Mouse (Mus musculus) ovary, postnatal 36 days (tissue): ENCODE data around the gene Col8a2.

Source experiments
- DNase-seq: peaks from one replicate; pipeline ENCODE4 v3.0.0; 2022; ENCODE audit warnings: low spot score, mixed read lengths

Gene Col8a2

GRCm38 (mm10) chr4:126260520-126261201 is 25.9 kb upstream of the Col8a2 start:
- peak; percentile 64 for DNase-seq

DNA sequence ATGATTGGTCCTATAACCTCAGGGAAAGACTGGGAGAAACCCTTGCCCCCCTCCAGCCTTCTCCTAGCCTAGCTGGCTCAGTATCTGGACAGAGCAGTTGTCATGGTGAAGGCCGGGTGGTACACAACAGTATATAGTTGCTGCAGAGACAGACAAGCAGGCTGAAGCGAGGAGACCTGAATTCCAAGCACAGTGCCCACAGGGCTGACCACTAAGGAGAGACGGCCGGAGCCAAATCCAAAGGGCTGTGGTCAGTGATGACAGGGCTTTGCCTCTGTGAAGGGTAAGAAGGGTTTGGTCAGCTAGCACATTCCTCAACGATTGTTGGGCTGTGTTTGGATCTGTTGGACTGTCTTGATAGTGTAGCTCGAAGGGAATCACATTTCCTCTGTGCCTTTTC is 25.3 kb upstream of the Col8a2 start:
- no peak for DNase-seq

GRCm38 (mm10) chr4:126261675-126262074 is 24.9 kb upstream of the Col8a2 start:
- DNase-seq, result no peak

DNA sequence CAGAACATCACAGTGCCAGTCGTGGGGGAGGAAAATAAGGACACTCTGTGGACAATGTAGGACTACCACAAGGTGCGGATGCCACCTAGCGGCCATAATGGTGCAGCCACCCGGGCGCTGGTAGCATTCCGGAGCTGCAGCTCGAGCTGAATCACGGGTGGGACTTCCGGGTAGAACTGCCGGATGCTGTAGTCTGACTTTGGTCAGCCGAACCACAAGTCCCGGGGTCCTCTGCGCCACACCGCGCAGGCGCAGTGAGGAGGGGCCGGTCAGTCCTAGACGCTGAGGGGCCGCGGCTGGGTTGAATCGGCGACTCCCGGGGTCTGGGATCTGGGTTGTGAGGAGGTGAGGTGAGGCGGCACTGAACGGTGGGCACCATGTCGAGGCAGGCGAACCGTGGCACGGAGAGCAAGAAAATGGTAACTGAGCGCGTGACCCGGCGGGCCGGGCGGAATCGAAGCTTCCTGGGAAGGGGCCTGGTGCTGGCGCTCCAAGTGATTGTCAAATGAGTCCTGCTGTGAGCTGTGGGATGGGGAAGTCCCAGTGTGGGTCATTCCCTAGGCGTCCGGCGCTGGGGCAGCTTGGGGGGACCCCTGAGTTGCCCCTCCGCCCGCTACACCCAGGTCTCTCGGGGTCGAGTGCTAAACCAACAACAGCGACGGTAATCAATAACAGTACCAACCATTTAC is 24.3 kb upstream of the Col8a2 start, which contains the start of gene Trappc3:
Trappc3 (plus strand) TSS at position 207 of the 689 bp plus-strand sequence.
- peak; percentile 99 for DNase-seq

GRCm38 (mm10) chr4:126269292-126269691 is 17.3 kb upstream of the Col8a2 start:
- no peak for DNase-seq

GRCm38 (mm10) chr4:126273753-126274152 is 12.8 kb upstream of the Col8a2 start:
- no peak for DNase-seq

GRCm38 (mm10) chr4:126275081-126275480 is 11.5 kb upstream of the Col8a2 start:
- DNase-seq, result no peak

GRCm38 (mm10) chr4:126275681-126276131 is 10.9 kb upstream of the Col8a2 start:
- DNase-seq, result peak; percentile 19

DNA sequence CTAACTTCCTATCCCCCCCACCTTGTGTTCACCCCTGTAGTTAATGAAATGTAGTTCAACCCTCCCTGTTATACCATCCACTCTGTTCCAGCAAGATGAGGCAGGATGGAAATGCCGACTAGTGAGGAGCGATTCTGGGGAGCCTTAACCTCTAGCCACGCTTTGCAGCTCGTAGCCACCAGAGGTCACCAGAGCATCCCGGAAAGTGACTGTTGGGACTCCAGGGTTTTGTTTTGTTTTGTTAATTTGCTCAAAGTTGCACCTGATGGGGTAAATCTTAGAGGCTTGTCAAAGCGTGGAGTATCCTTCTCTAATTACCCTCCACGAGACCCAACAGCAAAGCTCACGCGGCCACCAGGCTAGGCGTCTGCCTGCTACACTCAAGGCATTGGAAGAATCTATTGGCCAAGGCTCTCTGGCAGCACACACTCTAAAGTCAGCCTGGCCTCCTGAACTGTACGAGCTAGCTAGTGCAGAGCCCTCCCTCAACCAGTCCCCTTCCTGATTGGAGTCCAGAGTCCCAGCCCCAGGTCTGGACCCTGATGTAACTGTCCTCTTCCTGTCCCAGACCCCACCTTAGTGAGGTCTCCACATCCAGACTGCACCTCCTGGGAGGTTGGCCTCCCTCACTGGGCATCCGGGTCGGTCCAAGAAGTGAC is 8.6 kb upstream of the Col8a2 start:
- DNase-seq, result peak; percentile 45

DNA sequence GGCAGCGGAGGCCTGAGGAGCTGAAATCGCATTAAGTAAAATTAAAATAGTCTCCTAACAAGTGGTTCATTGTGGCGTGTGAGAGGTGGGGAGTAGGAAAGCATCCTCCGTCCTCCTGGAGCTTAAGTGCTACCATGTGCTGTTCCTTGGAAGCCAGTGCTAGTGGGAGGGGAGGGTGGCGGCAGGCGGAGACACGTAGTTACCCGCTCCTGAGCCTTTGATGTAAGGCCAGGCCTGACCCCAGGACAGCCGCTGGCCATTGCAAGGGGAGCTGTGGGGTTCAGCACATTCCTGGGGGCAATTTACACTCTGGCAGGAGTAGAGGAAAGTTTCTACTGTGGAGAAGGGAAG is 8.1 kb upstream of the Col8a2 start:
- no peak for DNase-seq

DNA sequence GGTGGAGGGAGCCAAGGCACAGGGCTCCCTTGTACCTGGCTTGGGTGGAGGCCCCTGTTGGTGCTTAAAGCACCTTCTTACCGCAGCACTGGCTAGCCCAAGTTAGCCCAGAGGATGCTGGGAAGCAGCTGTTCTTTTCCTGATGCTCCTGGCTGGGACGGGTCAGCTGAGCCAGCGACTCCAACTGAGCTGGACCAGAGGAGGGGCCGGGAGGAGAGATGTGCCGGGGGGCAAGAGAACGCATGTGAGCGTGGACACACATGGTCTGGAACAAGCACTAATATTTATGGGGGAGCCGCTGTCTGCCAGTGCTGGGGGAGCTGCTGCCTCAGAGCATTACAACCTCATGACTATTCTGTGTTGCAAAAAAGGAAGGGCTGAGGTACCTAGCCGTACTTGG is 7.6 kb upstream of the Col8a2 start:
- DNase-seq, result no peak

DNA sequence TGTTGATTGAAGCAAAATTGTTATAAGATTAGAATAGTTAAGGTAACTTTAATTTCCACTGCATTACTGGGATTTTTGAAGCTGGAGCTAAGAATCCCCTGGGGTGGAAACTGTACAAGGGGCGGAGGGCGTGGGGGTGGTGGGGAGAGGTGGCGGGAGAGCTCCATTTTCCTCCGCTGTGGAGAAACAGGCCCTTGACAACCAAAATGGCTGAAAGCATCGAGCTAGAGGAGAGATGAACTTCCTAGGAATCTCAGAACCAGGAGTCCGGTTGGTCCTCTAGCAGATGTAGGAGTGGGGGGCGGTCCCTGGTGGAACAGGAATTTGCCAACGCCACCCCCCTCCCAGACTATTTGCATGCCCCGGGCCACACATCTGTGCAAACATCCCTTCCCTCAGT is 4.9 kb upstream of the Col8a2 start:
- DNase-seq, result no peak

GRCm38 (mm10) chr4:126283582-126283981 is 3.0 kb upstream of the Col8a2 start:
- no peak for DNase-seq

DNA sequence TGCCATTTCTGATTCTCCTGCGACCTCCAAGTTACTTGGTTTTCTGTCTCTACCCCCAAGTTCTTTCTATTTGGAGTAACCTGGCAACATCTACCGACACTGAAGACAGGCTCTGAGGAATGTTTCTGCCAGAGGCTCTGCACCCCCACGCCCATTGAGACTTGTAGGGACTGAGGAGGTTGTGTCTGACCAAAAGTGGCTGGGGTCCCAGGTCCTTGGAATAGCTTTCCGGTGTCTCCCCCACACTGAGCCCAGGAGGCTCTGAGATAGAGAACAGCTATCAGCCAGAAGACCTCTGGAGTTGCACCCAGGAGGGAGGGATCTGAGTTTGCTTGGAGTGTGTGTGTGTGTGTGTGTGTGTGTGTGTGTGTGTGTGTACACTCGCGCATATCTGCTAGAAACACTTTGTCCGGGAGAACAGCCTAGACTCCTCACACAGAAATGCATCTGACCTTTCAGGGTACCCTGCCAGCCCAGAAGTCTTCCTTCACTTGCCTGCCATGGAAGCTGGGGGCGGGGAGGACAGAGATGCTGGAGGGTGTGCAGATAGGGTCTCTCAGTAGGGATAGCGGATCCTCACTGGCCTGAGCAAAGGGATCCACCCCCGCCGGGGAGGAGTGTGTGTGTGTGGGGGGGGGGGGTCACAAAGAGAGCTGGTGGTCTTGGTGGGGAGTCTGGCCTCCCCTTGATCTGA is 856 bp downstream of the Col8a2 start:
- DNase-seq, result no peak

DNA sequence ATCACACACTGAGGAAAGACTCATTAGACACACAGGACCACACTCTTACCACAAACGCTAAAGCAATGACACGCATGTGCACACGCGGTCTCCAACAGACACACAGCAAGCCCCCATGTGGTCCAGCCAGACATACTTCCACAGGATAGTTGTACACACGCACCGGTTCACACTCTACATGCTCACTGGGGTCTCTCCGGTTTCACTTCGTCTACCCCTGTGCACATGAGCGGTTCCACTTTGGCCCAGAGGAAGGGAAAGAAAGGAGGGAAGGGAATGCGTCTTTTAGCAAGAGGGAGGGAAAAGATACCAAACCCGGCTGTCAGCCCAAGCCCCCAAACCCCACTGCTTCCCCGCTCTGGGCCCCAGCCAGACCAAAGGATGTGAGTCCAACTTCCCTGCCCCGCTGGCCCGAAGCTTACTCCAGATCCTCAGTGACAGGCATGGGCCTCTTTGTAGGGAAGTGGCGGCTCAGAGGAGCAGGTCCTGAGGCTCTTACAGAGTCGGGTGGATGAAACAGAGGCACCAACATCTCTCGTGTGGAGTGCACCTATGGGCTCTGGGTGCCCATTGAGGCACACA is 1.6 kb downstream of the Col8a2 start:
- DNase-seq, result no peak

- no peak for DNase-seq
Observed at GRCm38 (mm10) chr4:126290314-126290713, 3.7 kb downstream of the Col8a2 start.

- DNase-seq, result no peak
Observed at GRCm38 (mm10) chr4:126291196-126291595, 4.6 kb downstream of the Col8a2 start.

DNA sequence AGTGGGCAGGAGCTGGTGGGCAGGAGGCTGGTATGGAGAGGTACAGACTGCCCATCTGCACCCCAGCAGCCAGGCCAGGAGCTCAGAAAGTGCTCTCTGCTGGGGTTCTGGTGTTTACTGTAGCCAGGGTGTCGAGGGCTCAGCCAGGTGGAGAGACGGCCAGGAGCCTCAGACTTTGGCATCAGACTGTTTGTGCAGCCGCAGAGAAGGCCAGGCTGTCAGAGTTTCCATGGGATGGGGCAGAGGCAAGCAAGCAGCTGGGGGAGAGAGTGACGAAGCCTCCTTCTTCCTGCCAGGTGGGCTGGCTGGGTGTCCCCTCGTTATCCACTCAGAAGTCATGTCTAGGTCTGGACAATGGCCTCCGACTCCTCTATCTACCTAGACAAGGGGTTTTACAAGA is 8.6 kb downstream of the Col8a2 start:
- no peak for DNase-seq

GRCm38 (mm10) chr4:126295937-126296336 is 9.3 kb downstream of the Col8a2 start:
- no peak for DNase-seq

DNA sequence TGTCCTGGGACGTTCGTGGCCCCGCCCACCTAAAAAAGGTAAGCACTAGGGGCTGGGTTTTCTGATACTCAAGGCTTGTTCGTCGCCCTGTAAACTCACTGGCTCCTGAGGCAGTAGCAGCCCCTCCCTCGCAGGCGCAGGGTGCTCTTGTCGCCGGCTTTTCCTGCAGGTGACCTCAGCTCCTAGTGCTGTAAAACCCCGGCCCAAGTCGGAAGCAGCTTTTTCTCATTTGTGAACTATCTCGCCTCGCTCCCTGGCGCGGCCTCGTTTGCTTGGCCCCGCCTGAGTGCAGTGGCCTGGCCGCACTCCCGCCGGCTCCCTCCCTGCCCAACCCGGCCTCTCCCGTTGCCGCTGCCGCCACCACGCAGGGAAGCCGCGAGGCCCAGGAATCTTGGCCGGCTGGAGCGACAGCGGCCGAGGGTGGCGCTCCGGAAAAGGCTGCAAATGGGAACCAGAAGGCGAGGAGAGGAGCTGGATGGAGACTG is 10.1 kb downstream of the Col8a2 start:
- DNase-seq, result peak; percentile 74

DNA sequence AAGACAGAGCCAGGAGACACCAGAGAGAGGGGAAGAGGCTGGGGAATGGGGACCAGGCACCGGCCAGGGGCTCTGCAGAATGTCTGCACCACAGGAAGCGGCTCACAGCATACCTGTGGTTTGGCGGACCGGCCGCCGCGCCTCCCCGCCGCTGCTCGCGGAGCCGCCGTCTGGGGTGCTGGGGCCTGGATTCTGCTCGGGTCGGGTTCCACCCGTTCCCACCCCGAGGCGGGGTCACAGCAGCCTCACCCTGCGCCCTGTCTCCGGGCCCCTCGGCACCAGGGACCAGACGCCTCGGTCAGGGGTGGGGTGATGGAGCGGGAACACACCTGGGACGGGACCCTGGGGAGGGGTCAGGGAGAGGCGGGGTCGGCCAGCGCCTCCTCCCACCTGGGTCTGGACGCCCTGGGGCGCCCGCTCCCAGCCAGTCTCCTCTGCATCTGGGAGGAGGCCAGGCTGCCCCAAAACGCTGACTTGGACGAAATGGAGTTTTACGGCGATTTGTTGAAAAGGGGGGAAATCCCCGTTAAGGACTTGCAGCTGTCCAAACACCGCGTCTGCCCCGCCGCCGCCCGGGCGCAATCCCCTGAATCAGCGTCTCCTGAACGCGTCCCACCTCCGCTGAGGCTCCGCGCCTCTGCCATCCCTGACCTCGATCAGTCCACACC is 14.5 kb downstream of the Col8a2 start:
- DNase-seq, result no peak
